Mouse (Mus musculus): ENCODE results near the gene Cd46. TPM values are rescaled to one million over a fixed set of nuclear protein-coding genes. Genes with fewer than 3 reads are reported as not detected.

Gene Cd46
- polyA plus RNA-seq, 1 experiment from 2014 or later = 0.59 TPM

DNA sequence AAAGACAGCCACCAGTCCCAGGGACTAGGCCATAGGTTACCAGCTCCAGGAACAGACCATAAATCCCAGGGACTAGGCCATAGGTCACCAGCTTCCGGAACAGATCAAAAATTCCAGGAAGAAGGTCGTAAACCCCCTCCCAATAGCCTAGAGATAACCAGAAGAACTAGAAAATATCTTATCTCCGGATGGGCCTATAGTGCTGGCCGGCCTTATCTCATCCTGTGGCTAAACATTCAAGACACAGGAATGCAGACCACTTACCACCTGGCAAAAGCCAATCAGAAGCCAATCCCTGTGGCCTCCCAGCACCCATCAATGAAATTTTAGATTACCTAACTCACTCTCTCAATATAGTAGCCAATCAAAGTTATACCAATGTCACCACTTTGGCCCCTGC, 8.6 kb upstream of the Cd46 start:
- H3K4me1 ChIP-seq (ENCODE audit: control insufficient read depth, insufficient read depth, low read length) = no peaks in the 10 kb centered on the region
- H3K9me3 ChIP-seq (ENCODE audit: control insufficient read depth, low read length) = no peaks in the 10 kb centered on the region
- H3K27ac ChIP-seq (replicated peaks; ENCODE audit: low read depth, low read length) = no peak overlapping the region
- 48% methylated on average over 4 of the region's 4 CpGs for WGBS
- H3K36me3 ChIP-seq (ENCODE audit: control insufficient read depth, insufficient read depth, low read length) = no peaks in the 10 kb centered on the region
- ATAC-seq (ENCODE audit: insufficient number of reproducible peaks, low FRiP score, low TSS enrichment, low read depth) = no peak
- H3K4me3 ChIP-seq (ENCODE audit: low read depth, low read length) = no peak overlapping the region
- no peak overlapping the region for H3K9ac ChIP-seq (ENCODE audit: low read length)
- no peaks in the 10 kb centered on the region for H3K27me3 ChIP-seq (ENCODE audit: control insufficient read depth, insufficient read depth, low read length)
- H3K4me2 ChIP-seq (ENCODE audit: low read depth, severe bottlenecking) = no peak overlapping the region
- DNase-seq (ENCODE audit: low spot score) = no peak

DNA sequence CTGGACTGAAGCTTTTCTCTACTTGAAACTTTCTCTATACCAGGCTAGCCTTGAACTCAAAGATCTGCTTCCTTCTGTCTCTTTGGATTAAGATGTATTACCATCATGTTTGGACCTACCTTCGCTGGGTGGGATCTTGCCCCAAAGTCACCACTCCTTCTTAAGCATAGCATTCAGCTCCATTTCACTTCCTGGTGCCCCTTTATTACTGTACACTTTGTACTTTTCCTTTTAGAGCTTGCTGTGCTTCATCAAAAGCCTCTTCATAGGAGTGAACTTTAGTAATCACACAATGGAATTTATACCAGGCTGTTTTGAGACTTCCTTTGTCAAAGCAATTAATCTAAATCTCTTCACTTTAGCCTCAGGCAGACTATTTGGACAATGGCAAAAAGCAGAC, 6.0 kb upstream of the Cd46 start:
- no peaks in the 10 kb centered on the region for H3K9me3 ChIP-seq (ENCODE audit: control insufficient read depth, low read length)

DNA sequence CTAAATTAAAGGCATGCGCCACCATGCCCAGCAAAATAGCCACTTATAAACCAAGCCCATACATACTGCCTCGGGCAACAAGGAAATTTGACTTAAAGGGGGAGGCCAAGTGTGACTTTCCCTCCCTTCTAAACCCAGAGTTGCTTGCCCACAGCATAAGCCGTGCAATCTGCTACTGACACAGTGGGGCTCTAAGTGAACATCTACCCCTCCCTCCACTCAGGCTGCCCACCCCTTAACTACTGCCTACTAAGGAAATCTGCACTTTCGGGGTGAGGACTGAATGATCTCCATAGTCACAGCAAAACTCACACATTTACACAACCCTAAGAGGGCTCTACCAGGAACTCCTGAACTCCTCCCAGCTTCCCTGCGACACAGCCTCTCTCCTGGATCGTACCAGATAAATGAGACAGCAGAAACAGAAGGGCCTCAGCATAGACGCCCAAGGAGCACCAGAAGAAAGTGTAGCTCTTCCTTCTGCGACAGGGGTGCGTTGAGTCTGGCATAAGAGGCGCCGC, 290 bp downstream of the Cd46 start:
- H3K4me3 ChIP-seq (ENCODE audit: low read depth, low read length) = peak overlapping the region; percentile 36
- peak overlapping the region; percentile 64 for H3K4me2 ChIP-seq (ENCODE audit: low read depth, severe bottlenecking)
- ATAC-seq (ENCODE audit: insufficient number of reproducible peaks, low FRiP score, low TSS enrichment, low read depth) = peak; percentile 80
- no peaks in the 10 kb centered on the region for H3K9me3 ChIP-seq (ENCODE audit: control insufficient read depth, low read length)
- DNase-seq (ENCODE audit: low spot score) = no peak
- H3K4me1 ChIP-seq (ENCODE audit: control insufficient read depth, insufficient read depth, low read length) = 0 out of 2 replicates have a peak, but pooled peaks cover 3% of the 10 kb centered on the region
- H3K36me3 ChIP-seq (ENCODE audit: control insufficient read depth, insufficient read depth, low read length) = no peaks in the 10 kb centered on the region
- 18% methylated on average over 11 of the region's 11 CpGs for WGBS
- H3K27me3 ChIP-seq (ENCODE audit: control insufficient read depth, insufficient read depth, low read length) = no peaks in the 10 kb centered on the region
- no peak overlapping the region; the same call in 1 of the 2 replicates for H3K9ac ChIP-seq (ENCODE audit: low read length)
- no peak overlapping the region for H3K27ac ChIP-seq (replicated peaks; ENCODE audit: low read depth, low read length)

More for the DNA sequence above, 6.0 kb upstream of the Cd46 start:
- Histone ChIP-seq H3K4me1 (ENCODE audit: control insufficient read depth, insufficient read depth, low read length) (no peaks in the 10 kb centered on the region), H3K4me2 (ENCODE audit: low read depth, severe bottlenecking) (no peak overlapping the region), H3K36me3 (ENCODE audit: control insufficient read depth, insufficient read depth, low read length) (no peaks in the 10 kb centered on the region), H3K27ac (replicated peaks; ENCODE audit: low read depth, low read length) (no peak overlapping the region), H3K9ac (ENCODE audit: low read length) (no peak overlapping the region), H3K4me3 (ENCODE audit: low read depth, low read length) (no peak overlapping the region), H3K27me3 (ENCODE audit: control insufficient read depth, insufficient read depth, low read length) (no peaks in the 10 kb centered on the region)
- ATAC-seq (ENCODE audit: insufficient number of reproducible peaks, low FRiP score, low TSS enrichment, low read depth) = no peak
- no peak for DNase-seq (ENCODE audit: low spot score)
- WGBS = 88% methylated on average over 1 of the region's 1 CpGs

DNA sequence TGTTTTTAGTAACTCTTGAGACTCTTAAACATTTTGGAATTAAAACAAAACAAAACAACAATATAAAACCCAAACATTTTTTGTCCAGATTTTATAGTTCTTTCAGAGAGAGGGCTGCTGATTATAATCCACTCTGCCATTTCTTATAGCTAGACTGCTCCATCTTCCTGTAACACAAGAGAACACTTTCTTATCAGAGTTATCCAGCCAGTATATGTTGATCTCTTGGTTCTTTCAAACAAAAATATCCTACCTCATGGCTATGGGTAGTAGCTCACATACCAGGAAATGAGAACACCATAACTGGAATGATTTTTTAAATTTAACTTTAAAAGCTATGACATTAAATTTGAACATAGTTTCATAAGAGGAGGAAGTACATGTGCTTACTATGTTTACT, 9.9 kb downstream of the Cd46 start:
- no peak for DNase-seq (ENCODE audit: low spot score)

DNA sequence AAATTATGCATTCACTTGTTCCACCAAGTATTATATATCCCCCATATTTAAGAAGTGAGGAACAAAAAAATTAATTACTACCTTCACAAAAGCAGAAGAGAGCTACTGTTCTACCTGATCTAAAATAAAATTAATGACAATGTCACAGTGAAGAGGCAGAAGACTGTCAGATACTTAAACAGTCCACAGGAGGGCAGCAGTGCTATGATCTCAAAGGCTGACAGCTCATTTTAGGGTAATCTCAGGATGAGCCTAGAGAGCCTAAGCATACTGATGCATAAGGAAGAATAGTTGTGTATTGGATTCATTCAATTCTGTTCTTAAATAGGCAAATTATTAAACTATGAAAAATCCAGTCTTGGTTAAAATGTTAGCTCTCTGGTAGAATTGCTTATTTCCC, 51.6 kb downstream of the Cd46 start:
- Histone ChIP-seq H3K4me3 (ENCODE audit: low read depth, low read length) (no peak overlapping the region), H3K4me1 (ENCODE audit: control insufficient read depth, insufficient read depth, low read length) (no peaks in the 10 kb centered on the region), H3K4me2 (ENCODE audit: low read depth, severe bottlenecking) (no peak overlapping the region), H3K9me3 (ENCODE audit: control insufficient read depth, low read length) (no peaks in the 10 kb centered on the region), H3K36me3 (ENCODE audit: control insufficient read depth, insufficient read depth, low read length) (no peaks in the 10 kb centered on the region), H3K27ac (replicated peaks; ENCODE audit: low read depth, low read length) (no peak overlapping the region), H3K27me3 (ENCODE audit: control insufficient read depth, insufficient read depth, low read length) (no peaks in the 10 kb centered on the region), H3K9ac (ENCODE audit: low read length) (no peak overlapping the region)
- ATAC-seq (ENCODE audit: insufficient number of reproducible peaks, low FRiP score, low TSS enrichment, low read depth) = 0 out of 2 replicates have a peak, but pooled peaks have one; percentile 26
- DNase-seq (ENCODE audit: low spot score) = no peak

More for the DNA sequence above, 9.9 kb downstream of the Cd46 start:
- Histone ChIP-seq H3K27me3 (ENCODE audit: control insufficient read depth, insufficient read depth, low read length) (no peaks in the 10 kb centered on the region), H3K9ac (ENCODE audit: low read length) (no peak overlapping the region), H3K9me3 (ENCODE audit: control insufficient read depth, low read length) (no peaks in the 10 kb centered on the region), H3K4me3 (ENCODE audit: low read depth, low read length) (no peak overlapping the region), H3K36me3 (ENCODE audit: control insufficient read depth, insufficient read depth, low read length) (no peaks in the 10 kb centered on the region), H3K4me1 (ENCODE audit: control insufficient read depth, insufficient read depth, low read length) (no peaks in the 10 kb centered on the region), H3K4me2 (ENCODE audit: low read depth, severe bottlenecking) (no peak overlapping the region), H3K27ac (replicated peaks; ENCODE audit: low read depth, low read length) (no peak overlapping the region)
- ATAC-seq (ENCODE audit: insufficient number of reproducible peaks, low FRiP score, low TSS enrichment, low read depth) = no peak

DNA sequence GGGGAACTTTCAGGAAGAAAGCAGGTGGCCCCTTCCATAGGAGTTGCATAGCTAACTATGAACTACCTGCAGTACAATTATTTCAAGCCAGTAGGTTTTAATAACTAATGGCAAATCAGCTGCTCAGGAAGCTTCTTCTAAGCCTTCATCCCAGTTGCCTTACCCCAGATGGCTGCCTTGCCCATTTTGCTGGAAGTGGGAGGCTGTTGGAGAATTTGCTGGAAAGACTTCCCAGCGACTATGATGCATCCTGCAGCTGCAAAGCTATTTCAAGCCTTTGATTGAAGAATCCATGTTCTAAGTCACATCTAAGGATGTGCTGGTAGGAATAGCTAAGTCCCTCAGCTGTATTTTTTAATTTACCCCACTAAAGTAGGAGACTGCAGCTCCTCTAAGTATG, 53.7 kb downstream of the Cd46 start:
- Histone ChIP-seq H3K9ac (ENCODE audit: low read length) (no peak overlapping the region), H3K27ac (replicated peaks; ENCODE audit: low read depth, low read length) (no peak overlapping the region), H3K4me1 (ENCODE audit: control insufficient read depth, insufficient read depth, low read length) (no peaks in the 10 kb centered on the region), H3K9me3 (ENCODE audit: control insufficient read depth, low read length) (no peaks in the 10 kb centered on the region), H3K27me3 (ENCODE audit: control insufficient read depth, insufficient read depth, low read length) (no peaks in the 10 kb centered on the region), H3K4me2 (ENCODE audit: low read depth, severe bottlenecking) (no peak overlapping the region), H3K4me3 (ENCODE audit: low read depth, low read length) (no peak overlapping the region), H3K36me3 (ENCODE audit: control insufficient read depth, insufficient read depth, low read length) (no peaks in the 10 kb centered on the region)
- WGBS = 68% methylated on average over 1 of the region's 1 CpGs
- ATAC-seq (ENCODE audit: insufficient number of reproducible peaks, low FRiP score, low TSS enrichment, low read depth) (no peak), DNase-seq (ENCODE audit: low spot score) (no peak)

DNA sequence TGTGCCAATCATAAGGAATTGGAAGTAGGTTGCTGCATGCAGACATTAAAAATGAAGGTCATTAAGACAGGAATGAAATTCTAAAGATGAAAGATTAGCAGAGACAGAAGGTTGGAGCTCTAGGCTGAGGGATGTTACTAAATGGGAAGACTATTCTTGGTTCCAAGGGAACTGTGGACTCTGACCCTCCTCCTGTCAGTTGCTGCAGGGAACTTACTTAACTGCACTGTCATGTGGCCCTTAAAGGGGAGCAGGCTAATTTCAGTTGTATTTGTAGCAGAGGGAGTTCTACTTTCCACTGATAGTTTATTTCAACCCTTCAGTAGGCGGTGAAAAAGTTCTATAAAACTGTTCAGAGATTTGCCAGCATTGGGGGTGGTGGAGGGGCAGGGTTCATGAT, 54.1 kb downstream of the Cd46 start:
- Histone ChIP-seq H3K27me3 (ENCODE audit: control insufficient read depth, insufficient read depth, low read length) (no peaks in the 10 kb centered on the region), H3K9ac (ENCODE audit: low read length) (no peak overlapping the region), H3K4me3 (ENCODE audit: low read depth, low read length) (no peak overlapping the region), H3K27ac (replicated peaks; ENCODE audit: low read depth, low read length) (no peak overlapping the region), H3K4me1 (ENCODE audit: control insufficient read depth, insufficient read depth, low read length) (no peaks in the 10 kb centered on the region), H3K36me3 (ENCODE audit: control insufficient read depth, insufficient read depth, low read length) (no peaks in the 10 kb centered on the region), H3K9me3 (ENCODE audit: control insufficient read depth, low read length) (no peaks in the 10 kb centered on the region), H3K4me2 (ENCODE audit: low read depth, severe bottlenecking) (no peak overlapping the region)
- DNase-seq (ENCODE audit: low spot score) = no peak
- 84% methylated on average over 1 of the region's 1 CpGs for WGBS
- ATAC-seq (ENCODE audit: insufficient number of reproducible peaks, low FRiP score, low TSS enrichment, low read depth) = no peak

DNA sequence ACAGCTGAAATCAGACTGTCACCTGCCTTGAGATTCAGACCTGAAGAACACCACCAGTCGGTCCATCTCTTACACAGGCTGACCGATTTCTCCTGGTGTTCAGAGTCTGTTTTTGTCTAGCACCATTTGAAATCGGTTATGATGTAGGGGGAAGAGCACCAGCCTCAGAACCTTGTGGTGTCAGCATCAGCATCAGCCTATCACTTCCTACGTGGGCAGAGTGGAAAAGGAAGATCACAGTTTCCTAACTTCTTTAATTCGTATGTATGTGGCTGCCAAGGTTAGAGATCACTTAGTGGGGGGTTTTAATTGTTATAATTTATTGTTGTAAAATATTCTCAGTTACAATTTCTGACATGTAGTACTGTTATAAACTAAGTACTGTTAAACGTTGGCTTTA, 54.6 kb downstream of the Cd46 start:
- Histone ChIP-seq H3K4me3 (ENCODE audit: low read depth, low read length) (no peak overlapping the region), H3K27me3 (ENCODE audit: control insufficient read depth, insufficient read depth, low read length) (no peaks in the 10 kb centered on the region), H3K4me1 (ENCODE audit: control insufficient read depth, insufficient read depth, low read length) (no peaks in the 10 kb centered on the region), H3K9ac (ENCODE audit: low read length) (no peak overlapping the region), H3K36me3 (ENCODE audit: control insufficient read depth, insufficient read depth, low read length) (no peaks in the 10 kb centered on the region), H3K4me2 (ENCODE audit: low read depth, severe bottlenecking) (no peak overlapping the region), H3K27ac (replicated peaks; ENCODE audit: low read depth, low read length) (no peak overlapping the region), H3K9me3 (ENCODE audit: control insufficient read depth, low read length) (no peaks in the 10 kb centered on the region)
- 89% methylated on average over 6 of the region's 6 CpGs for WGBS
- ATAC-seq (ENCODE audit: insufficient number of reproducible peaks, low FRiP score, low TSS enrichment, low read depth) (no peak), DNase-seq (ENCODE audit: low spot score) (no peak)

DNA sequence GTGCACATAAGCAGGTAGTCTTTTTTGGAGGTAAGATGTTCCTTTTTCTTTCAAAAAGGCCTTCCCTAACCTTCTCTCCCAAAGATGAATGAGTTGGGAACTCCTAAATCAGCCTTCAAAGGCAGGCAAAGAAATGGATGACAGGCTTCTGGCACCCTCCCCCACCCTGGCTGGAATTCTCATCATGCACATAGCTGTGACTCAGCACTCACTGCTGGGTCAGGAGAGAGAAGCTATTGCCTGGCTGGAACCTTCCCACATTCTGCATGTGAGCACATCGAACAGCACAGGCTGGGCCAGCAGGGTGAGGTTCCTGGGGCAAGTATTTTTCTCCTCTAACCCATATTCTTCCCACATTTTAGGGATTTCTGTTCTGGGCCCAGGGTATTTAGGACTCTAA, 58.1 kb downstream of the Cd46 start:
- no peak for ATAC-seq (ENCODE audit: insufficient number of reproducible peaks, low FRiP score, low TSS enrichment, low read depth)
- no peaks in the 10 kb centered on the region for H3K9me3 ChIP-seq (ENCODE audit: control insufficient read depth, low read length)
- 64% methylated on average over 1 of the region's 1 CpGs for WGBS

More for the DNA sequence above, 58.1 kb downstream of the Cd46 start:
- H3K27me3 ChIP-seq (ENCODE audit: control insufficient read depth, insufficient read depth, low read length) = no peaks in the 10 kb centered on the region
- no peak for DNase-seq (ENCODE audit: low spot score)
- H3K36me3 ChIP-seq (ENCODE audit: control insufficient read depth, insufficient read depth, low read length) = no peaks in the 10 kb centered on the region
- no peak overlapping the region for H3K4me3 ChIP-seq (ENCODE audit: low read depth, low read length)
- no peak overlapping the region for H3K4me2 ChIP-seq (ENCODE audit: low read depth, severe bottlenecking)
- H3K27ac ChIP-seq (replicated peaks; ENCODE audit: low read depth, low read length) = no peak overlapping the region
- H3K9ac ChIP-seq (ENCODE audit: low read length) = no peak overlapping the region
- no peaks in the 10 kb centered on the region for H3K4me1 ChIP-seq (ENCODE audit: control insufficient read depth, insufficient read depth, low read length)
